Mouse (Mus musculus): ENCODE measurements around the gene Pdcd1lg2. TPM values are rescaled to one million over a fixed set of nuclear protein-coding genes. Genes with fewer than 3 reads are reported as not detected.

Gene Pdcd1lg2
- polyA plus RNA-seq, 1 experiment from 2014 or later: 0.26 TPM

DNA sequence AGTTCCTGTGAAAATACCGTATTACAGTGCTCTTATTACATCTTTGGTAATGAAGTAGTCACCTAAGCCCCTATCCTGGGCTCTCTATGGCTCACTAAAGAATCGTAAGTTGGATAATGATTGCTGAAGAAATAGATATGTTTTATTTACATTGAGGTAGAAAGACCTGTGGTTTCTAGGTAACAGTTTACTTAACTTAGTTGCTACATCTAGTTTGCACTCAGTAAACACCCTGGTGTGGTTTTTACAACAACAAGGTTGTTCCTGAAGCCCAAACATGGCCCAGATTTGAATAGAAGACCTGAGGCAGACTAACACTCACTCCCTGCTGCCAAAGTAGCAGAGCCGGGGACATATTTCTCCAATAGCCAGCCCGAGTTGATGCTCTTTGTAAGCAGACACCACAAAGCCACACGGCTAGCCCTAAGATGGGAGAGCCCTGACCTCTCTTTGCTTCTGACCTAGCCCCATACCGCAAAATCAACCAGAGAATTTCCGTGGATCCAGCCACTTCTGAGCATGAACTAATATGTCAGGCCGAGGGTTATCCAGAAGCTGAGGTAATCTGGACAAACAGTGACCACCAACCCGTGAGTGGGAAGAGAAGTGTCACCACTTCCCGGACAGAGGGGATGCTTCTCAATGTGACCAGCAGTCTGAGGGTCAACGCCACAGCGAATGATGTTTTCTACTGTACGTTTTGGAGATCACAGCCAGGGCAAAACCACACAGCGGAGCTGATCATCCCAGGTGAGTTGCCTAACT, 30.7 kb upstream of the Pdcd1lg2 start:
- in situ Hi-C loops (cut with MboI; ENCODE audit: low pct_unique_long_range_greater_than_20kb): loop anchor here (5.0 kb wide), 1 partner anchor 77 kb away; no protein-coding TSS in a partner anchor
- no peak for ATAC-seq
- no peaks in the 10 kb centered on the region for H3K27me3 ChIP-seq
- CTCF ChIA-PET: interaction anchor here (1.3 kb wide), 1 partner anchor 8 kb away, joined by 3 read pairs; no protein-coding TSS in a partner anchor
- TF ChIP-seq CTCF (IDR thresholded peaks at IDR 0.05): no peak
- POLR2A ChIA-PET: no interaction called here
- DNase-seq (ENCODE audit: low read depth, low spot score): no peak

DNA sequence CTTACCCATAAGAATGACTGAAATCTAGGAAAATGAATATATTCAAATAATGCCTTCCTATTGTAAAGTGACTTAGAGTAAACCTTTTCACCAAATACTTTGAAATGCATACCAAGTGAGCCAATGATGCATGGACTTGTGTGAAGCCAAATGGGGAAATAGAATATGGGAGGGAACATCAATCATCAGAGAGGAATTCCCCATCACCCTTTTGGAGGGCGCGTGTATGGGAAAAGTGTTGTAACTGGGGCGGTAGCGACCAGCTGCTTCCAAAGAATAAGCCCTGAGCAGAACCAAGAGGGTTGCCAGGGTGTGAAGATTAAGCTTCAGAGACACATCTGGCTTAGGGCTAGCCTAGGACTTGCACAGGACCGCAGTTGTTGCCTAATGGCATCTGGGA, 27.4 kb upstream of the Pdcd1lg2 start:
- ChIA-PET CTCF (interaction anchor here (2.0 kb wide), 1 partner anchor 12 kb away, joined by 9 read pairs; no protein-coding TSS in a partner anchor), POLR2A (interaction anchor here (0.6 kb wide), 1 partner anchor 86 kb away, joined by 3 read pairs; no protein-coding TSS in a partner anchor)
- no peak for TF ChIP-seq CTCF (IDR thresholded peaks at IDR 0.05)
- in situ Hi-C loops (cut with MboI; ENCODE audit: low pct_unique_long_range_greater_than_20kb): no loop called here
- H3K27me3 ChIP-seq: no peaks in the 10 kb centered on the region
- ATAC-seq (no peak), DNase-seq (ENCODE audit: low read depth, low spot score) (no peak)

DNA sequence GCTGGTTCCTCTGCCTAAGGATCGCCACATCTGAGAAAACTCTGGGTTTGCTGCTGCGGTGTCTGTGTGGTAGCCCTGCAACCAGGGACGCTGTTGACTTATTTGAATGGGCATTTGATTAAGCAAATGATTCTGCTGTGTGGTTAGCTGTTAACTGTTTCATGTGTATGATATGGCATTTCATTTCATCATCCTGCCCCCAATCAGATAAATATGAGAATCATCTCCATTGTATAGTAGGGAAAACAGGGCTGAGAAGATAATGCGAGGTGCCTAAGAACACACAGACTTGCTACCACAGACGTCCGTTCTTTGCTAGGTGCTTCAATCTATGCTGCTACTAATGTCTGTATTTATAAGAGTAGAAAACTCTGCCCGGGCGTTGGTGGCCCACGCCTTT, 26.3 kb upstream of the Pdcd1lg2 start:
- DNase-seq (ENCODE audit: low read depth, low spot score) (no peak), ATAC-seq (no peak)
- no peaks in the 10 kb centered on the region for H3K27me3 ChIP-seq
- ChIA-PET POLR2A (no interaction called here), CTCF (interaction anchor here (2.0 kb wide), 1 partner anchor 13 kb away, joined by 9 read pairs; no protein-coding TSS in a partner anchor)
- no peak for TF ChIP-seq CTCF (IDR thresholded peaks at IDR 0.05)
- in situ Hi-C loops (cut with MboI; ENCODE audit: low pct_unique_long_range_greater_than_20kb): no loop called here

DNA sequence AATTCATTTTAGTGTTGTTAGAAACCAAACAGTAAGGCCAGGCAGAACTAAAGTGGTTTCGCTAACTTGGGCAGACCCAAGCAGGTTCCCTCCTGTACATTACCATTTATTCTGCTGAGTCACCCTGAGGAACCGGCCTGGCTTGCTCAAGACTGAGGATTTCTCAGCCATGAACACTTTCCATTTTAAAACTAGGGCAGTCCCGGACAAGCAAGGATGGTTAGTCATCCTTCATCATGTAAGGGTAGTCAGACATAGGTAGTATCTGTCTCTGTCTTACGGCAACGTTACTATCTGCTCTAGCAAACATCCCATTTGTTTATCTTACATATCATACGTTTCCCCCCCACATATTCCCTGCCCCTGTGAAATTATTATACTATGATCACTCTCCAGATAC, 25.7 kb upstream of the Pdcd1lg2 start:
- ChIA-PET POLR2A (no interaction called here), CTCF (no interaction called here)
- DNase-seq (ENCODE audit: low read depth, low spot score): no peak
- H3K27me3 ChIP-seq: no peaks in the 10 kb centered on the region
- no peak for ATAC-seq
- no peak for TF ChIP-seq CTCF (IDR thresholded peaks at IDR 0.05)
- in situ Hi-C loops (cut with MboI; ENCODE audit: low pct_unique_long_range_greater_than_20kb): no loop called here

DNA sequence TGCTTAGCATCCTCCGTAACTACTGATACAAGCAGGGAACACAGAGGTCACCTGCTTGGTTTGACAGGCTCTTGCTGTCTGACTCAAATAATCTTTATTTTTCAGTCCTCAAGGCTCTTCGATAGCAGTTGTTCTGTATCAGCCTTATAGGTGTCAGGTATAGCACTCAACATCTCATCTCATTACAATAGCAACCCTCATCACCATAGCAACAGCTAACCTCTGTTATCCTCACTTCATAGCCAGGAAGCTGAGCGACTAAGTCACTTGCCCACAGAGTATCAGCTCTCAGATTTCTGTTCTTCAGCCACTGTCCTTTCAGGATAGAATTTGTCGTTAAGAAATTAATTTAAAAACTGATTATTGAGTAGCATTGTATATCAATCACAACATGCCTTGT, 24.9 kb upstream of the Pdcd1lg2 start:
- TF ChIP-seq CTCF (IDR thresholded peaks at IDR 0.05): no peak
- CTCF ChIA-PET: interaction anchor here (1.2 kb wide), 1 partner anchor 12 kb away, joined by 3 read pairs; no protein-coding TSS in a partner anchor
- POLR2A ChIA-PET: no interaction called here
- H3K27me3 ChIP-seq: no peaks in the 10 kb centered on the region
- ATAC-seq (no peak), DNase-seq (ENCODE audit: low read depth, low spot score) (no peak)
- in situ Hi-C loops (cut with MboI; ENCODE audit: low pct_unique_long_range_greater_than_20kb): no loop called here

- TF ChIP-seq CTCF (IDR thresholded peaks at IDR 0.05): no peak
- DNase-seq (ENCODE audit: low read depth, low spot score): no peak
- H3K27me3 ChIP-seq: peaks cover under 1% of the 10 kb centered on the region
- ChIA-PET POLR2A (no interaction called here), CTCF (interaction anchor here (1.6 kb wide), 1 partner anchor 12 kb away, joined by 3 read pairs; no protein-coding TSS in a partner anchor)
- no peak for ATAC-seq
- in situ Hi-C loops (cut with MboI; ENCODE audit: low pct_unique_long_range_greater_than_20kb): no loop called here
These were observed 21.9 kb upstream of the Pdcd1lg2 start for GRCm38 (mm10) chr19:29388818-29389217.

GRCm38 (mm10) chr19:29390483-29390882, 20.2 kb upstream of the Pdcd1lg2 start:
- in situ Hi-C loops (cut with MboI; ENCODE audit: low pct_unique_long_range_greater_than_20kb): no loop called here
- H3K27me3 ChIP-seq: peaks cover 4% of the 10 kb centered on the region
- CTCF ChIA-PET: interaction anchor here (1.0 kb wide), 1 partner anchor 15 kb away, joined by 4 read pairs; no protein-coding TSS in a partner anchor
- POLR2A ChIA-PET: no interaction called here
- DNase-seq (ENCODE audit: low read depth, low spot score) (no peak), ATAC-seq (no peak)
- no peak for TF ChIP-seq CTCF (IDR thresholded peaks at IDR 0.05)

GRCm38 (mm10) chr19:29391279-29391678, 19.4 kb upstream of the Pdcd1lg2 start:
- in situ Hi-C loops (cut with MboI; ENCODE audit: low pct_unique_long_range_greater_than_20kb): no loop called here
- peaks cover 4% of the 10 kb centered on the region for H3K27me3 ChIP-seq
- no peak for ATAC-seq
- DNase-seq (ENCODE audit: low read depth, low spot score): no peak
- TF ChIP-seq CTCF (IDR thresholded peaks at IDR 0.05): no peak
- CTCF ChIA-PET: interaction anchor here (1.0 to 1.1 kb wide), 2 partner anchors 16 kb away, joined by 3 to 4 read pairs; no protein-coding TSS in a partner anchor
- POLR2A ChIA-PET: no interaction called here

DNA sequence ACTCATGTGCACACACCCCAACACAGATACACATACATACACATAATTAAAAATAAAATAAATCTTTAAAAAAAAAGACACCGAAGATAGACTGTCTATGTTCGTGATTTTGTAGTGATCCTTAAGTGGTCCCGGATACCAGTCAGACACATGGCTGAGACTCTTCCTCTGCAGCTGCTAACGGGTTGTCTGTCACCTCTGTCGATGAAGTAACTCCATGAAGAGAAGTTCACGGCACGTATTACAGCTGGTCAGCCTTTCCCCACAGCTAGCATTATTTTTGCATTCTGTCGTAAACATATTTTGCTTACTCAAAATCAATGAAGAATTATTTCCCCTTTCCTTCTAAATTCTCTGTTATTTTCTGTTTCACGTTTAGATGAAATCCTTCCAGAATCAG, 17.4 kb upstream of the Pdcd1lg2 start:
- ChIA-PET POLR2A (no interaction called here), CTCF (no interaction called here)
- in situ Hi-C loops (cut with MboI; ENCODE audit: low pct_unique_long_range_greater_than_20kb): no loop called here
- ATAC-seq (no peak), DNase-seq (ENCODE audit: low read depth, low spot score) (no peak)
- TF ChIP-seq CTCF (IDR thresholded peaks at IDR 0.05): no peak
- peaks cover 4% of the 10 kb centered on the region for H3K27me3 ChIP-seq

DNA sequence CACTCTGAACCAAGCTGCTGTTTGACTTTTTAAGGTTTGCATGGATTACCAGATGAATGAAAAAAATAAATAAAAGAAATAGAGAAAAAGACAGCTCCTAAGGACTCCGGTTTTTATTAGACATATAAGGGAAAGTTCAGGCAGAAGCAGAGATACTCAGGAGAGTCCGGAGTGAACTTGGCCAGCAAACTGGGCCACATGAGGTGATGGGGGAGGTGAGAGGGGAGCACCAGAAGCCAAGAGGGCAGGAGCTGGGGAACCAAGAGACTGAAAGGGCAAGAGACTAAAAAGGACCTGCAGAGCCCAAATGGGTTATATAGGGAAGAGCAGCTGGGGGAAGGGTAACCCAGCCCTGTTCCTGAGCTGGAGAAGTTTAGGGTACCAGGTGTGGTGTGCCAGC, 16.0 kb upstream of the Pdcd1lg2 start:
- peaks cover 4% of the 10 kb centered on the region for H3K27me3 ChIP-seq
- in situ Hi-C loops (cut with MboI; ENCODE audit: low pct_unique_long_range_greater_than_20kb): no loop called here
- CTCF ChIA-PET: no interaction called here
- no peak for ATAC-seq
- no peak for DNase-seq (ENCODE audit: low read depth, low spot score)
- POLR2A ChIA-PET: no interaction called here
- no peak for TF ChIP-seq CTCF (IDR thresholded peaks at IDR 0.05)

- in situ Hi-C loops (cut with MboI; ENCODE audit: low pct_unique_long_range_greater_than_20kb): no loop called here
- ChIA-PET POLR2A (interaction anchor here (0.6 kb wide), 1 partner anchor 24 kb away, joined by 4 read pairs; no protein-coding TSS in a partner anchor), CTCF (interaction anchor here (0.8 kb wide), 1 partner anchor 106 kb away, joined by 3 read pairs; no protein-coding TSS in a partner anchor)
- no peak for TF ChIP-seq CTCF (IDR thresholded peaks at IDR 0.05)
- peaks cover 4% of the 10 kb centered on the region for H3K27me3 ChIP-seq
- ATAC-seq: no peak
- no peak for DNase-seq (ENCODE audit: low read depth, low spot score)
These were observed 14.4 kb upstream of the Pdcd1lg2 start for GRCm38 (mm10) chr19:29396353-29396752.

Measured in Patski (cell line).